26 mouse cellular contexts compared by ENCODE assay signal in genomic region chr5:24801841-24802624, GRCm38 (mm10). TPM values are rescaled to one million over a fixed set of nuclear protein-coding genes. Genes with fewer than 3 reads are reported as not detected.
A peak's percentile ranks its signal among the peaks of the same experiment; 100 is the strongest.
DNase-seq lines count a peak whose midpoint lies in the region; ATAC-seq and TF ChIP-seq lines count a peak whose summit lies in the region.
"Had no signal": no experiment of that assay in that cellular context is flagged by ENCODE, and none has a peak within 500 bp of the region (broad histone marks: within the 10 kb centered on the region; RNA-seq: fewer than 3 reads in every experiment).

No protein-coding gene starts in this region.

- ATAC-seq in heart, embryonic 16.5 days (replicated peaks; ENCODE audit: extremely low read depth, insufficient read depth, low FRiP score), result no peak
- ATAC-seq in intestine, embryonic 15.5 days, result peak; percentile 77
- 0 out of 2 replicates have a peak, but pooled peaks have one; percentile 21 for ATAC-seq in liver, embryonic 14.5 days (ENCODE audit: insufficient read depth)
- ATAC-seq: forebrain, embryonic 15.5 days had no signal

- DNase-seq in cerebellum, adult 9-10 months, result peak; percentile 0
- DNase-seq in cerebellum, adult 11 months, result no peak
- DNase-seq in heart, postnatal 10 days, result no peak
- DNase-seq in liver, embryonic 14.5 days (ENCODE audit: low read depth in 3 of 3, low spot score in 3 of 3), result no peak
- DNase-seq in lung, postnatal 4 days, result no peak
- DNase-seq in MN1 (ENCODE audit: low spot score), result no peak
- DNase-seq: cerebellum, adult 18-20 months; cerebellum, postnatal 25 days; gastrocnemius, postnatal 25 days; heart, postnatal 4 days; kidney, postnatal 25 days; layer of hippocampus, postnatal 36 days; lung, embryonic 14.5 days; midbrain, embryonic 14.5 days; right cerebral cortex, postnatal 25 days; spleen, adult 18-20 months had no signal

- peak overlapping the region; percentile 30; the same call in 1 of the 2 replicates for H3K27ac ChIP-seq in heart, embryonic 16.5 days (ENCODE audit: low read length)
- no peak overlapping the region for H3K27ac ChIP-seq in intestine, embryonic 15.5 days
- H3K27ac ChIP-seq in liver, embryonic 14.5 days, result no peak overlapping the region
- H3K27ac ChIP-seq: forebrain, embryonic 15.5 days; heart, embryonic 10.5 days; hindbrain, embryonic 15.5 days; limb, embryonic 15.5 days had no signal

- 51% methylated on average over 6 of the region's 6 CpGs for WGBS in heart, embryonic 16.5 days
- 46% methylated on average over 6 of the region's 6 CpGs for WGBS in intestine, embryonic 15.5 days
- 59% methylated on average over 6 of the region's 6 CpGs for WGBS in liver, embryonic 14.5 days (ENCODE audit: insufficient replicate concordance)

- no peaks in the 10 kb centered on the region for H3K9me3 ChIP-seq in heart, embryonic 16.5 days (replicated peaks; ENCODE audit: control insufficient read depth, low read length)
- H3K9me3 ChIP-seq in intestine, embryonic 15.5 days, result no peaks in the 10 kb centered on the region
- no peaks in the 10 kb centered on the region for H3K9me3 ChIP-seq in liver, embryonic 14.5 days (ENCODE audit: control insufficient read depth, low read length)
- H3K9me3 ChIP-seq: forebrain, embryonic 15.5 days; heart, embryonic 10.5 days; hindbrain, embryonic 15.5 days; limb, embryonic 15.5 days; megakaryocyte, embryonic 14.5 days had no signal

- H3K4me1 ChIP-seq in heart, embryonic 16.5 days (ENCODE audit: control insufficient read depth, insufficient read depth, low read length), result peaks cover 10% of the 10 kb centered on the region
- no peaks in the 10 kb centered on the region for H3K4me1 ChIP-seq in intestine, embryonic 15.5 days (replicated peaks)
- peaks cover 0 to 6% of the 10 kb centered on the region in 2 experiments; a peak in 3 of 4 replicates for H3K4me1 ChIP-seq in liver, embryonic 14.5 days (replicated peaks; ENCODE audit: control insufficient read depth in 2 of 2, insufficient read depth in 2 of 2, low read length in 1 of 2)
- H3K4me1 ChIP-seq: forebrain, embryonic 15.5 days; hindbrain, embryonic 15.5 days had no signal

- no peak overlapping the region for H3K4me3 ChIP-seq in heart, embryonic 16.5 days (ENCODE audit: low read length)
- no peak overlapping the region for H3K4me3 ChIP-seq in intestine, embryonic 15.5 days (replicated peaks)
- no peak overlapping the region for H3K4me3 ChIP-seq in liver, embryonic 14.5 days (ENCODE audit: insufficient read depth in 1 of 2, low read depth in 2 of 2, low read length in 2 of 2)
- H3K4me3 ChIP-seq: forebrain, embryonic 15.5 days; heart, embryonic 10.5 days; hindbrain, embryonic 15.5 days; limb, embryonic 15.5 days; megakaryocyte, embryonic 14.5 days had no signal

- no peak for TF ChIP-seq EP300 in liver, embryonic 14.5 days (IDR thresholded peaks at IDR 0.05; ENCODE audit: low read depth)

- intact Hi-C loops in heart, postnatal 10 days (cut with DNase I), result loop anchor here (5.0 kb wide), 1 partner anchor 210 kb away; no protein-coding TSS in a partner anchor

- H3K9ac ChIP-seq in heart, embryonic 16.5 days (ENCODE audit: low read length), result no peak overlapping the region
- H3K9ac ChIP-seq in intestine, embryonic 15.5 days, result no peak overlapping the region
- H3K9ac ChIP-seq in liver, embryonic 14.5 days (replicated peaks), result no peak overlapping the region
- H3K9ac ChIP-seq: forebrain, embryonic 15.5 days; hindbrain, embryonic 15.5 days; limb, embryonic 15.5 days; lung, embryonic 14.5 days had no signal

- no peaks in the 10 kb centered on the region for H3K27me3 ChIP-seq in heart, embryonic 16.5 days (ENCODE audit: control insufficient read depth, insufficient read depth, low read length)
- H3K27me3 ChIP-seq in intestine, embryonic 15.5 days (replicated peaks), result no peaks in the 10 kb centered on the region
- no peaks in the 10 kb centered on the region for H3K27me3 ChIP-seq in liver, embryonic 14.5 days (ENCODE audit: control insufficient read depth, insufficient read depth, low read length)
- H3K27me3 ChIP-seq: forebrain, embryonic 15.5 days; hindbrain, embryonic 15.5 days; limb, embryonic 15.5 days had no signal

- H3K36me3 ChIP-seq in heart, embryonic 16.5 days (ENCODE audit: control insufficient read depth, insufficient read depth), result peaks cover 23% of the 10 kb centered on the region
- peaks cover 13% of the 10 kb centered on the region for H3K36me3 ChIP-seq in intestine, embryonic 15.5 days
- H3K36me3 ChIP-seq in liver, embryonic 14.5 days (replicated peaks; ENCODE audit: control insufficient read depth, insufficient read depth, low read depth), result peaks cover 38% of the 10 kb centered on the region

- TF ChIP-seq CTCF in liver, embryonic 14.5 days (IDR thresholded peaks at IDR 0.05; ENCODE audit: low read depth), result no peak

- H3K4me2 ChIP-seq in heart, embryonic 16.5 days (ENCODE audit: low read depth, low read length), result no peak overlapping the region
- no peak overlapping the region for H3K4me2 ChIP-seq in intestine, embryonic 15.5 days (replicated peaks)
- no peak overlapping the region for H3K4me2 ChIP-seq in liver, embryonic 14.5 days (ENCODE audit: low read depth)
- H3K4me2 ChIP-seq: forebrain, embryonic 15.5 days; hindbrain, embryonic 15.5 days; limb, embryonic 15.5 days; lung, embryonic 14.5 days had no signal

RNA-seq across cellular contexts. Expression of gene Rheb, which starts 40.4 kb away (rescaled TPM):
- 242 and 283 TPM in 2 replicates for polyA plus RNA-seq in heart, embryonic 16.5 days (2015; fragmentation: Nextera tagmentation; extraction: Ambion mirVana)
- 10 to 100 TPM; 84.6 to 90.3 TPM for total RNA-seq in heart, postnatal 10 days (2021)
- polyA plus RNA-seq in intestine, embryonic 15.5 days (2015; fragmentation: Nextera tagmentation; extraction: Ambion mirVana), result 209 and 246 TPM in 2 replicates
- 20.3 and 25.9 TPM in 2 replicates for polyA plus RNA-seq in liver, embryonic 14.5 days (2012; rRNA removed)
- polyA plus RNA-seq in liver, embryonic 14.5 days (2014; fragmentation: Nextera tagmentation; extraction: Ambion mirVana), result 79.5 and 81.4 TPM in 2 replicates

RNA-seq across cellular contexts. Expression of gene Crygn, which starts 44.2 kb away (rescaled TPM):
- polyA plus RNA-seq in heart, embryonic 16.5 days (2015; fragmentation: Nextera tagmentation; extraction: Ambion mirVana), result 1.7 and 2.2 TPM in 2 replicates
- not detected for total RNA-seq in heart, postnatal 10 days (2021)
- 1.3 and 1.8 TPM in 2 replicates for polyA plus RNA-seq in intestine, embryonic 15.5 days (2015; fragmentation: Nextera tagmentation; extraction: Ambion mirVana)
- 0.06 TPM in 1 of 2 replicates, not detected in the other for polyA plus RNA-seq in liver, embryonic 14.5 days (2012; rRNA removed)
- polyA plus RNA-seq in liver, embryonic 14.5 days (2014; fragmentation: Nextera tagmentation; extraction: Ambion mirVana), result 1.2 TPM in 1 of 2 replicates, not detected in the other
- total RNA-seq: gastrocnemius, postnatal 25 days; heart, postnatal 4 days; left cerebral cortex, postnatal 14 days had no signal
- polyA plus RNA-seq: neural tube, embryonic 11.5 days; testis, adult 2 months had no signal
